Mouse (Mus musculus) embryonic facial prominence, embryonic 14.5 days (tissue): ENCODE data around the gene Zfp420. TPM values are rescaled to one million over a fixed set of nuclear protein-coding genes. Genes with fewer than 3 reads are reported as not detected.

Experiments used
- ATAC-seq: fragments of 200-750 bp; cut with Nextera tagmentation; 2 replicates; pipeline ENCODE4 v1.8.0; 2017; ENCODE audit warnings: low read depth, moderate number of reproducible peaks, moderate TSS enrichment
- DNase-seq: peaks from one replicate; pipeline ENCODE4 v3.0.0-alpha.2; 2015; ENCODE audit warnings: low spot score
- H3K27ac ChIP-seq: fragments of 300-500 bp; sonication (generic); replicated peaks from 2 replicates; pipeline ENCODE4 v1.5.1; 2014; ENCODE audit warnings: low read depth, mild to moderate bottlenecking, low read length, moderate library complexity
- H3K27me3 ChIP-seq: fragments of 300-500 bp; sonication (generic); replicated peaks from 2 replicates; pipeline ENCODE4 v1.6.1; 2014; ENCODE audit warnings: low read length; ENCODE audit not compliant: control insufficient read depth, insufficient read depth
- H3K36me3 ChIP-seq: fragments of 300-500 bp; sonication (generic); 2 replicates; pipeline ENCODE4 v1.6.1; 2014; ENCODE audit warnings: low read length, mixed read lengths; ENCODE audit not compliant: control insufficient read depth, insufficient read depth
- H3K4me1 ChIP-seq: fragments of 300-500 bp; sonication (generic); 2 replicates; pipeline ENCODE4 v1.6.1; 2014; ENCODE audit warnings: antibody characterized with exemption, low read length; ENCODE audit not compliant: control insufficient read depth, insufficient read depth
- H3K4me2 ChIP-seq: fragments of 300-500 bp; sonication (generic); 2 replicates; pipeline ENCODE4 v1.6.1; 2014; ENCODE audit warnings: low read depth, mild to moderate bottlenecking, low read length, moderate library complexity, mixed read lengths
- H3K4me3 ChIP-seq: fragments of 300-500 bp; sonication (generic); 2 replicates; pipeline ENCODE4 v1.5.1; 2014; ENCODE audit warnings: low read depth, mild to moderate bottlenecking, low read length
- H3K9ac ChIP-seq: fragments of 300-500 bp; sonication (generic); 2 replicates; pipeline ENCODE4 v1.6.1; 2014; ENCODE audit warnings: low read depth, mild to moderate bottlenecking, low read length, moderate library complexity, mixed read lengths
- H3K9me3 ChIP-seq: fragments of 300-500 bp; sonication (generic); 2 replicates; pipeline ENCODE4 v1.6.1; 2016; ENCODE audit warnings: low read length; ENCODE audit not compliant: control insufficient read depth
- WGBS: fragments of 180-500 bp; shearing (Covaris S2); extraction: QIAGEN DNeasy Blood & Tissue Kit; methylation state at CpG from one replicate; pipeline ENCODE4 v1.1.7; 2014; 5-methylcytosine and 5-hydroxymethylcytosine counted together
- polyA plus RNA-seq: library from polyadenylated mRNA; unstranded; fragments of >200 nt; fragmentation: Nextera tagmentation; extraction: Ambion mirVana; gene quantifications from 2 replicates; pipeline ENCODE4 v1.2.1, GENCODE M21; 2014

Zfp420 gene
- polyA plus RNA-seq, 1 experiment from 2014 or later = 6.4 TPM

DNA sequence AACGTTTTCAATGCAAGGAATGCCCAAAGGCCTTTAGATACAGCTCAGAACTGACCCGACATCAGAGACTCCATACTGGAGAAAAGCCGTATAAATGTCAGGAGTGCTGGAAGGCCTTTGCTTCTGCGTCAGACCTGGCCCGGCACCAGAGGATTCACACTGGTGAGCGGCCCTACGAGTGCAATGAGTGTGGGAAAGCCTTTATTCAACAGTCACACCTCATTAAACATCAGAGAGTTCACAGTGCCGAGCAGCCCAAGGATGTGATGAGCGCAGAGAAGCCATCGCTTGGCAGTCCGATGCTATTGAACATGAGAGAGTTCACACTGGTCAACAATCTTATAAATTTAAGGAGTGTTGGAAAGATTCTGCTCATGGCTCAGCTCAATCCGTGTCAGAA, 30.0 kb upstream of the Zfp420 start:
- no peak overlapping the region for H3K4me3 ChIP-seq
- DNase-seq (no peak), ATAC-seq (no peak)
- 0 out of 2 replicates have a peak, but pooled peaks cover 5% of the 10 kb centered on the region for H3K9me3 ChIP-seq
- H3K27me3 ChIP-seq = no peaks in the 10 kb centered on the region
- WGBS = 90% methylated on average over 12 of the region's 12 CpGs
- H3K27ac ChIP-seq = no peak overlapping the region
- H3K4me1 ChIP-seq = no peaks in the 10 kb centered on the region
- H3K9ac ChIP-seq = no peak overlapping the region
- no peak overlapping the region for H3K4me2 ChIP-seq
- peaks cover 85% of the 10 kb centered on the region for H3K36me3 ChIP-seq

DNA sequence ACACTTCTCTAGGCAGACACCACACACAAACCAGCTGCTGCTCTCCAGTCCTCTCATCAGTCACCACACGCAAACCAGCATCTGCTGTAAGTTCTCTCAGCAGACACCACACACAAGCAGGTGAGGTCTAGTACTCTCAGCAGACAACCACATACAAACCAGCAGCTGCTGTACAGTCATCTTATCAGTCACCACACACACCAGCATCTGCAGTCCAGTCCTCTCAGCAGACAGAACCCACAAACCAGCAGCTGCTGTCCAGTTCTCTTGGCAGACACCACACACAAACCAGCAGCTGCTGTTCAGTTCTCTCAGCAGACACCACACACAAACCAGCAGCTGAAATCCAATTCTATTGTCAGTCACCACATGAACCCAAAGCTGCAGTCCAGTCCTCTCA, 23.0 kb upstream of the Zfp420 start:
- 87% methylated on average over 1 of the region's 1 CpGs for WGBS

DNA sequence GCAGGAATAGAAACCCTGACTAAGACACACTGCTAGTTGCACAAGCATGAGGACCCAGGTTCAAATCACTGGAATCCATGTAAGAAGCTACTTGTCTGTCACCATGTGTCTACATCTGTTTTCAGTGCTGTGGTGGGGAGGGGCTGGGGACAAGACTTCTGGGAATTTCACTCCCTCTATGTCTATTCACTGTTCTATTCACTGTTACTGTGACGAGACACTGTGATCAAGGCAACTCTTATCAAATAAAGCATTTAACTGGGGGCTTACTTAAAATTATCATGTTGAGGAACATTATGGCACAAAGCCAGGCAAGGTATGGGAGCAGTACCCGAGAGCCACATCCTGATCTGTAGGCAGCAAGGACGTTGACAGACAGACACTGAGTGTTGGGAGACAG, 20.5 kb upstream of the Zfp420 start:
- ATAC-seq = no peak
- WGBS = 79% methylated on average over 3 of the region's 3 CpGs
- H3K4me2 ChIP-seq = no peak overlapping the region
- H3K4me3 ChIP-seq = no peak overlapping the region
- H3K27ac ChIP-seq = no peak overlapping the region
- no peaks in the 10 kb centered on the region for H3K27me3 ChIP-seq
- no peak overlapping the region for H3K9ac ChIP-seq
- DNase-seq = no peak
- H3K4me1 ChIP-seq = no peaks in the 10 kb centered on the region
- peaks cover 3% of the 10 kb centered on the region; the same call in 1 of the 2 replicates for H3K36me3 ChIP-seq
- H3K9me3 ChIP-seq = 0 out of 2 replicates have a peak, but pooled peaks cover 4% of the 10 kb centered on the region

More for the DNA sequence above, 23.0 kb upstream of the Zfp420 start:
- Histone ChIP-seq H3K27me3 (no peaks in the 10 kb centered on the region), H3K4me3 (no peak overlapping the region), H3K27ac (no peak overlapping the region), H3K9ac (no peak overlapping the region), H3K4me1 (no peaks in the 10 kb centered on the region), H3K4me2 (no peak overlapping the region), H3K9me3 (0 out of 2 replicates have a peak, but pooled peaks cover 4% of the 10 kb centered on the region), H3K36me3 (peaks cover 19% of the 10 kb centered on the region)
- DNase-seq = peak; percentile 16
- ATAC-seq = no peak

DNA sequence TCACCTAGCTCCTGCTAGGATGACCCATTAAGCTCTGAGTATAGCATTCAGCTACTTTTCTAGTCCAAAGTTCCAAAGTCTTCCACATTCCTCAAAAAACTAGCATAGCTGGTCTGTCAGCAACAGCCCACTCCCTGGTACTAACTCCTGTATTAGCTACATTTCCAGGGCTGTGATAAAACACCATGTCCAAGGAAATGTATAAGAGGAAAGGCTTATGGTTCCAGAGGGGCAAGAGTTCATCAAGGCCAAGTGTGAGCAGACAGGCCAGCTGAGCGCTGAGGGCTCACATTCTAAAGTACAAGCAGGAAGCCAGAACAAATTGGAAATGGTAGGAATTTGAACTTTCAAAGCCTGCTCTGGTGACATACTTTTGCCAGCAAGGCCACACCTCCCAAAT, 17.7 kb upstream of the Zfp420 start:
- H3K27ac ChIP-seq = no peak overlapping the region
- H3K4me3 ChIP-seq = no peak overlapping the region
- H3K4me2 ChIP-seq = no peak overlapping the region
- H3K9me3 ChIP-seq = no peaks in the 10 kb centered on the region
- no peaks in the 10 kb centered on the region for H3K4me1 ChIP-seq
- H3K27me3 ChIP-seq = no peaks in the 10 kb centered on the region
- 78% methylated on average over 1 of the region's 1 CpGs for WGBS
- H3K9ac ChIP-seq = no peak overlapping the region
- DNase-seq (no peak), ATAC-seq (no peak)
- peaks cover 27% of the 10 kb centered on the region for H3K36me3 ChIP-seq

DNA sequence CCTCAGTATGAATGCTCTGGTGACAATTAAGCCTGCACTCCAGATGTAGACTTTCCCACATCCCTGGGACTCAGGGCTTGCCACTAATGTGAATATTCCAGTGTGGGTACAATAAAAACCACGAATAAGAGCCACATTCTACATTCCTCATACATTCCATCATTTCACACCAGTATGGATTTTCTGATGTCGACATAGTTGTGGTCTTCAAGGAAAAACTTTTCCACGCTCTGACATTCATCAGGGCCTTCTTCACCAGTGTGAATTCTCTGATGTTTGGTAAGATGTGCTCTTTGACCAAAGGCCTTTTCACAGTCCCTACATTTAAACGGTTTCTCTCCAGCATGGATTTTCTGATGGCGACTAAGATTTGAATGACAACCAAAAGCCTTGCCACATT, 15.2 kb upstream of the Zfp420 start:
- H3K36me3 ChIP-seq = peaks cover 36% of the 10 kb centered on the region
- DNase-seq (peak; percentile 39), ATAC-seq (no peak)
- no peak overlapping the region for H3K4me3 ChIP-seq
- H3K4me2 ChIP-seq = no peak overlapping the region
- no peaks in the 10 kb centered on the region for H3K27me3 ChIP-seq
- no peaks in the 10 kb centered on the region for H3K9me3 ChIP-seq
- WGBS = 75% methylated on average over 5 of the region's 5 CpGs
- no peaks in the 10 kb centered on the region for H3K4me1 ChIP-seq
- no peak overlapping the region for H3K9ac ChIP-seq
- peak overlapping the region; percentile 33; the same call in 1 of the 2 replicates for H3K27ac ChIP-seq

DNA sequence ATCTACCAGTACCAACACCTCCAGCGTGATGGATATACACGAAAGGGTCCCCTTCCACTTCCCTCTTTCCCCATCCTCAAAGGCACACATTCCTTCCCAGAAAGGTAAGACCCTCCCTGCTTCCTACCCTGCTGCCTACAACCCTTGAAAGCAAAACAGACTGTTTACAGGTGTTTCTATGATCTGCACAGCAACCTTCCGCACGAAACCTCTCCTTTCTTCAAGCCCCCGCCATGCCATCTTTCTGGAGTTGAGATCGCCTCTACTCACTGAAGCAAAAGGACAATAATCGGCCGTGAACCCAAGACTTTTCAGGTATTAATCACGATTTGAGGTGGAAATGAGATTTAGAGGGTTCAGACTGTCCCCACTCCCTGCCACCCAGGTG, 7.0 kb upstream of the Zfp420 start:
- no peaks in the 10 kb centered on the region for H3K9me3 ChIP-seq
- H3K4me1 ChIP-seq = 0 out of 2 replicates have a peak, but pooled peaks cover 4% of the 10 kb centered on the region
- 57% methylated on average over 9 of the region's 9 CpGs for WGBS
- H3K4me2 ChIP-seq = peak overlapping the region; percentile 55
- peak overlapping the region; percentile 49 for H3K4me3 ChIP-seq
- ATAC-seq (no peak; the same call in 1 of the 2 replicates), DNase-seq (no peak)
- H3K9ac ChIP-seq = peak overlapping the region; percentile 60
- H3K36me3 ChIP-seq = peaks cover 24% of the 10 kb centered on the region
- H3K27ac ChIP-seq = no peak overlapping the region
- no peaks in the 10 kb centered on the region for H3K27me3 ChIP-seq

DNA sequence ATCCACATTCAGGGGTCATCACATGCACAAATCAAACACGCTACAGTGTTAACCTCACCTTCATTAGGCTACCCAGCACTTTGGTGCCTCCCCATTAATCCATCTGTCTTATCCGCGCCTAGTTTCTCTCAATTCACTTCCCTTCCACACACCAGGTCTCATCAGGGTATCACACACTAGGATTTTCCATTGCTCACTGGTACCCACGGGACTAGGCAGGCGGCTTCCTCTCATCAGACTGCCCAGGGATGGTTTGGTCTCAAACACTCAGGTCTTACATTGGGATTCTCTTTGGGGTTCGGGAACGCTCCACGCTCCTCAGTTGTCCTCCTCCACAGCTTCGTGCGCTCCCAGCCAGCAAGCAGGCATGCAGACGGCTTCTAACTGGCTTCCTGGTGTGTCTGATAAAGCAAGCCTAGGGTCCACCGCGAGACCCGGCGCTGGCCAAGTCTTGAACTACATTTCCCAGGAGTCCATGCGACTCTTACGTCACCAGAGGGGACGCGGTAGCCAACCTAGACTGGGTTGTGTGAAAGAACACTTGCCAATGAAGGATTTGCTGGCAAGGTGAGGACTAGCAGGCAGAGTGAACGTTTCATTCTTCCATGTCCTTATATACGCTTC, 6.4 kb upstream of the Zfp420 start, which contains the start of gene Zfp940:
TSS of gene Zfp940 (minus strand) at position 451 of the 624 bp plus-strand sequence.
- WGBS = 2% methylated on average over 21 of the region's 21 CpGs
- peak; percentile 95 for DNase-seq

DNA sequence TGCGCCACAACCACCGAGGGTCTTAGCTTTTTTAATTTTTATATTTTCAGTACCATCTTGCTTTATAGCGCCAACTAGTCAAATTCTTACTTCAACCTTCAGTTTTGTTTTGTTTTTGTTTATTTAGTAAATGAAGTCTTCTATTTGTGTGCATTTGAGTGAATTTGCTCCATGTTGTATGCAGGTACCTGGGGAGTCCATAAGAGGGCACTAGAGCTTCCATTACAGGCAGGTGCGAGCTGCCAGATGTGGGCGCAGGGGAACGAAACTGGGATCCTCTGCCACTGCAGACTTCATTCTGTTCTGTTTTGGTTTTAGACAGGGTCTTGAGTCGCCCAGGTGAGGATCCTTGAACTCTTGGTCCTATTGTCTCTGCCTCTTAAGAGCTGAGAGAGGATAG, 1.9 kb downstream of the Zfp420 start:
- 88% methylated on average over 7 of the region's 7 CpGs for WGBS
- DNase-seq = no peak
- H3K9me3 ChIP-seq = no peaks in the 10 kb centered on the region

More for the DNA sequence above, 6.4 kb upstream of the Zfp420 start, which contains the start of gene Zfp940:
- H3K9me3 ChIP-seq = no peaks in the 10 kb centered on the region
- peak within 1 kb of the TSS; percentile 49 for H3K4me3 ChIP-seq
- H3K9ac ChIP-seq = peak within 1 kb of the TSS; percentile 60
- H3K4me1 ChIP-seq = 0 out of 2 replicates have a peak, but pooled peaks cover 4% of the 10 kb centered on the region
- no peak within 1 kb of the TSS for H3K27ac ChIP-seq
- peak; percentile 97 for ATAC-seq
- peaks cover 24% of the 10 kb centered on the region for H3K36me3 ChIP-seq
- peak within 1 kb of the TSS; percentile 55 for H3K4me2 ChIP-seq
- H3K27me3 ChIP-seq = no peaks in the 10 kb centered on the region

DNA sequence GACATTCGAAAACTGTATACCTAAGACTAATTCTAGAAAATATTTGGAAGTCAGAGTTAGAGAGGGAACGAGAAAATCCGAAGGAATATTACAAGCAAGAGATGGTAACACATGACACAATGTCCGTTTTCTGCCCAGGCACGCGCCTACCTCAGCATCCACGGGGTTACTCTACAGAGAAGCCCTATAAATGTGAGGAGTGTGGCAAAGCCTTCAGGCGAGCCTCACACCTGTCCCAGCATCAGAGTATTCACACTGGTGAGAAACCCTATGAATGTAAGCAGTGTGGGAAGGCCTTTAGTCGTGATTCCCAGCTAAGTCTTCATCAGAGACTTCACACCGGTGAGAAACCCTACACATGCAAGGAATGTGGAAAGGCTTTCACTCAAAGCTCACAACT, 14.5 kb downstream of the Zfp420 start:
- Histone ChIP-seq H3K4me2 (no peak overlapping the region), H3K9me3 (peaks cover 49% of the 10 kb centered on the region), H3K4me3 (no peak overlapping the region), H3K4me1 (no peaks in the 10 kb centered on the region), H3K27me3 (no peaks in the 10 kb centered on the region), H3K36me3 (peaks cover 46% of the 10 kb centered on the region), H3K27ac (no peak overlapping the region), H3K9ac (no peak overlapping the region)
- DNase-seq = no peak
- no peak for ATAC-seq
- WGBS = 93% methylated on average over 10 of the region's 10 CpGs

More for the DNA sequence above, 1.9 kb downstream of the Zfp420 start:
- Histone ChIP-seq H3K27me3 (no peaks in the 10 kb centered on the region), H3K36me3 (peaks cover 5% of the 10 kb centered on the region), H3K27ac (no peak overlapping the region), H3K4me1 (0 out of 2 replicates have a peak, but pooled peaks cover 5% of the 10 kb centered on the region), H3K4me3 (no peak overlapping the region), H3K4me2 (no peak overlapping the region), H3K9ac (no peak overlapping the region)
- ATAC-seq = no peak
